Mouse (Mus musculus): Measurements from ENCODE around the gene Trappc4. TPM values are rescaled to one million over a fixed set of nuclear protein-coding genes. Genes with fewer than 3 reads are reported as not detected.
"Not testable (repeated sequence)": the region's sequence is repeated elsewhere in the genome, so short reads cannot be mapped to it uniquely, and the experiment has no call there.

The Trappc4 gene
- polyA plus RNA-seq, 2 experiments: 85.7 to 127 TPM

- Histone ChIP-seq H3K36me3 (ENCODE audit: control insufficient read depth, insufficient read depth, low read length) (peaks cover 39% of the 10 kb centered on the region), H3K4me2 (replicated peaks; ENCODE audit: low read depth, low read length, severe bottlenecking) (peak overlapping the region; percentile 95), H3K27ac (replicated peaks; ENCODE audit: low read depth, low read length) (peak overlapping the region; percentile 84), H3K9ac (ENCODE audit: low read depth, low read length, severe bottlenecking) (peak overlapping the region; percentile 90), H3K9me3 (ENCODE audit: control insufficient read depth, low read length) (no peaks in the 10 kb centered on the region), H3K27me3 (ENCODE audit: control insufficient read depth, insufficient read depth, low read length) (no peaks in the 10 kb centered on the region), H3K4me1 (ENCODE audit: control insufficient read depth, insufficient read depth, low read length) (peaks cover 7% of the 10 kb centered on the region), H3K4me3 (replicated peaks; ENCODE audit: low read length) (peak overlapping the region; percentile 88)
- 9% methylated on average over 15 of the region's 15 CpGs for WGBS
- no peak for TF ChIP-seq POLR2A (IDR thresholded peaks at IDR 0.05; ENCODE audit: borderline replicate concordance, extremely low read depth, insufficient read depth, insufficient read length)
- no peak for DNase-seq (ENCODE audit: low spot score)
- ATAC-seq (ENCODE audit: low FRiP score, low read depth): 0 out of 2 replicates have a peak, but pooled peaks have one; percentile 2
Measured at GRCm38 (mm10) chr9:44379862-44380261, 27.5 kb downstream of the Trappc4 start.

GRCm38 (mm10) chr9:44379054-44379834, 28.2 kb downstream of the Trappc4 start, which contains the start of gene Hyou1:
Gene Hyou1, plus strand, starts transcription at chr9:44379490.
- Histone ChIP-seq H3K27me3 (ENCODE audit: control insufficient read depth, insufficient read depth, low read length) (no peaks in the 10 kb centered on the region), H3K4me1 (ENCODE audit: control insufficient read depth, insufficient read depth, low read length) (peaks cover 7% of the 10 kb centered on the region), H3K27ac (replicated peaks; ENCODE audit: low read depth, low read length) (peak within 1 kb of the TSS; percentile 84), H3K4me3 (replicated peaks; ENCODE audit: low read length) (peak within 1 kb of the TSS; percentile 88), H3K9ac (ENCODE audit: low read depth, low read length, severe bottlenecking) (peak within 1 kb of the TSS; percentile 90), H3K36me3 (ENCODE audit: control insufficient read depth, insufficient read depth, low read length) (peaks cover 33% of the 10 kb centered on the region), H3K4me2 (replicated peaks; ENCODE audit: low read depth, low read length, severe bottlenecking) (peak within 1 kb of the TSS; percentile 95), H3K9me3 (ENCODE audit: control insufficient read depth, low read length) (no peaks in the 10 kb centered on the region)
- ATAC-seq (ENCODE audit: low FRiP score, low read depth) (peak; percentile 99), DNase-seq (ENCODE audit: low spot score) (peak; percentile 97)
- WGBS: under 1% methylated on average over 75 of the region's 83 CpGs
- peak; percentile 72; the same call in 1 of the 2 replicates for TF ChIP-seq POLR2A (IDR thresholded peaks at IDR 0.05; ENCODE audit: borderline replicate concordance, extremely low read depth, insufficient read depth, insufficient read length)

GRCm38 (mm10) chr9:44378153-44378730, 29.2 kb downstream of the Trappc4 start:
- TF ChIP-seq POLR2A (IDR thresholded peaks at IDR 0.05; ENCODE audit: borderline replicate concordance, extremely low read depth, insufficient read depth, insufficient read length): no peak
- WGBS: 90% methylated on average over 5 of the region's 5 CpGs
- Histone ChIP-seq H3K27ac (replicated peaks; ENCODE audit: low read depth, low read length) (no peak overlapping the region), H3K9ac (ENCODE audit: low read depth, low read length, severe bottlenecking) (no peak overlapping the region; the same call in 1 of the 2 replicates), H3K9me3 (ENCODE audit: control insufficient read depth, low read length) (no peaks in the 10 kb centered on the region), H3K4me3 (replicated peaks; ENCODE audit: low read length) (peak overlapping the region; percentile 88), H3K4me2 (replicated peaks; ENCODE audit: low read depth, low read length, severe bottlenecking) (peak overlapping the region; percentile 95), H3K36me3 (ENCODE audit: control insufficient read depth, insufficient read depth, low read length) (peaks cover 23% of the 10 kb centered on the region), H3K4me1 (ENCODE audit: control insufficient read depth, insufficient read depth, low read length) (peaks cover 7% of the 10 kb centered on the region), H3K27me3 (ENCODE audit: control insufficient read depth, insufficient read depth, low read length) (no peaks in the 10 kb centered on the region)
- DNase-seq (ENCODE audit: low spot score) (no peak), ATAC-seq (ENCODE audit: low FRiP score, low read depth) (no peak)

- WGBS: 86% methylated on average over 2 of the region's 2 CpGs
- H3K4me3 ChIP-seq (replicated peaks; ENCODE audit: low read length); H3K9me3 ChIP-seq (ENCODE audit: control insufficient read depth, low read length); H3K27me3 ChIP-seq (ENCODE audit: control insufficient read depth, insufficient read depth, low read length); H3K4me2 ChIP-seq (replicated peaks; ENCODE audit: low read depth, low read length, severe bottlenecking); H3K27ac ChIP-seq (replicated peaks; ENCODE audit: low read depth, low read length); H3K4me1 ChIP-seq (ENCODE audit: control insufficient read depth, insufficient read depth, low read length); DNase-seq (ENCODE audit: low spot score); ATAC-seq (ENCODE audit: low FRiP score, low read depth); H3K9ac ChIP-seq (ENCODE audit: low read depth, low read length, severe bottlenecking): not testable (repeated sequence)
- peaks cover 14% of the 10 kb centered on the region for H3K36me3 ChIP-seq (ENCODE audit: control insufficient read depth, insufficient read depth, low read length)
Measured at GRCm38 (mm10) chr9:44377335-44377734, 30.1 kb downstream of the Trappc4 start.

- no peak overlapping the region for H3K27ac ChIP-seq (replicated peaks; ENCODE audit: low read depth, low read length)
- ATAC-seq (ENCODE audit: low FRiP score, low read depth) (no peak), DNase-seq (ENCODE audit: low spot score) (no peak)
- H3K4me3 ChIP-seq (replicated peaks; ENCODE audit: low read length): no peak overlapping the region
- H3K9ac ChIP-seq (ENCODE audit: low read depth, low read length, severe bottlenecking): no peak overlapping the region
- H3K4me2 ChIP-seq (replicated peaks; ENCODE audit: low read depth, low read length, severe bottlenecking): no peak overlapping the region
- no peak for TF ChIP-seq POLR2A (IDR thresholded peaks at IDR 0.05; ENCODE audit: borderline replicate concordance, extremely low read depth, insufficient read depth, insufficient read length)
- H3K4me1 ChIP-seq (ENCODE audit: control insufficient read depth, insufficient read depth, low read length): peaks cover 7% of the 10 kb centered on the region
- no peaks in the 10 kb centered on the region for H3K9me3 ChIP-seq (ENCODE audit: control insufficient read depth, low read length)
- 90% methylated on average over 6 of the region's 6 CpGs for WGBS
- H3K36me3 ChIP-seq (ENCODE audit: control insufficient read depth, insufficient read depth, low read length): peaks cover 3% of the 10 kb centered on the region
- H3K27me3 ChIP-seq (ENCODE audit: control insufficient read depth, insufficient read depth, low read length): no peaks in the 10 kb centered on the region
Measured at GRCm38 (mm10) chr9:44376141-44376540, 31.3 kb downstream of the Trappc4 start.
